Mouse (Mus musculus) lung, embryonic 15.5 days (tissue): ENCODE data around the gene Pigl. TPM values are rescaled to one million over a fixed set of nuclear protein-coding genes. Genes with fewer than 3 reads are reported as not detected.
A peak's percentile ranks its signal among the peaks of the same experiment; 100 is the strongest.

Experiments
- ATAC-seq: fragments of 200-750 bp; cut with Nextera tagmentation; 2 replicates; pipeline ENCODE4 v1.8.0; 2017; ENCODE audit warnings: moderate number of reproducible peaks, borderline replicate concordance; ENCODE audit not compliant: low FRiP score, low TSS enrichment; ENCODE audit errors: extremely low read depth
- H3K27ac ChIP-seq: fragments of 300-500 bp; sonication (generic); 2 replicates; pipeline ENCODE4 v1.5.1; 2015; ENCODE audit warnings: moderate library complexity, mild to moderate bottlenecking, inconsistent platforms
- H3K27me3 ChIP-seq: fragments of 300-500 bp; sonication (generic); 2 replicates; pipeline ENCODE4 v1.6.1; 2015; ENCODE audit warnings: inconsistent platforms
- H3K36me3 ChIP-seq: fragments of 300-500 bp; sonication (generic); 2 replicates; pipeline ENCODE4 v1.6.1; 2015; ENCODE audit warnings: inconsistent platforms
- H3K4me1 ChIP-seq: fragments of 300-500 bp; sonication (generic); 2 replicates; pipeline ENCODE4 v1.6.1; 2015; ENCODE audit warnings: inconsistent platforms
- H3K4me2 ChIP-seq: fragments of 300-500 bp; sonication (generic); 2 replicates; pipeline ENCODE4 v1.6.1; 2015; ENCODE audit warnings: inconsistent platforms, mild to moderate bottlenecking, moderate library complexity
- H3K4me3 ChIP-seq: fragments of 300-500 bp; sonication (generic); 2 replicates; pipeline ENCODE4 v1.5.1; 2015; ENCODE audit warnings: mild to moderate bottlenecking, inconsistent platforms
- H3K9ac ChIP-seq: fragments of 300-500 bp; sonication (generic); 2 replicates; pipeline ENCODE4 v1.6.1; 2015; ENCODE audit warnings: inconsistent platforms
- H3K9me3 ChIP-seq: fragments of 300-500 bp; sonication (generic); 2 replicates; pipeline ENCODE4 v1.6.1; 2016; ENCODE audit warnings: inconsistent platforms
- WGBS: fragments of 180-500 bp; shearing (Covaris S2); methylation state at CpG from one replicate; pipeline ENCODE4 v1.1.7; 2015; 5-methylcytosine and 5-hydroxymethylcytosine counted together
- polyA plus RNA-seq: library from polyadenylated mRNA; unstranded; fragments of >200 nt; fragmentation: Nextera tagmentation; extraction: Ambion mirVana; gene quantifications from 2 replicates; pipeline ENCODE4 v1.2.1, GENCODE M21; 2015

Gene Pigl
- polyA plus RNA-seq, 1 experiment from 2014 or later, result 9.0 TPM

- Histone ChIP-seq H3K9ac (peak overlapping the region; percentile 38), H3K27ac (no peak overlapping the region), H3K9me3 (no peaks in the 10 kb centered on the region), H3K36me3 (peaks cover 23% of the 10 kb centered on the region), H3K4me3 (peak overlapping the region; percentile 45), H3K27me3 (no peaks in the 10 kb centered on the region), H3K4me1 (peaks cover 31% of the 10 kb centered on the region), H3K4me2 (peak overlapping the region; percentile 80)
- no peak for ATAC-seq
- WGBS, result 22% methylated on average over 1 of the region's 1 CpGs
Observed at GRCm38 (mm10) chr11:62553186-62553585, 94.9 kb downstream of the Pigl start.

- peak overlapping the region; percentile 38; the same call in 1 of the 2 replicates for H3K9ac ChIP-seq
- WGBS, result 78% methylated on average over 5 of the region's 5 CpGs
Observed at GRCm38 (mm10) chr11:62553633-62554032, 95.4 kb downstream of the Pigl start.

GRCm38 (mm10) chr11:62554163-62554855 lies 96.0 kb downstream of the Pigl start:
- Histone ChIP-seq H3K4me2 (peak overlapping the region; percentile 80), H3K9ac (peak overlapping the region; percentile 38; the same call in 1 of the 2 replicates), H3K9me3 (no peaks in the 10 kb centered on the region), H3K4me1 (peaks cover 27% of the 10 kb centered on the region), H3K36me3 (peaks cover 23% of the 10 kb centered on the region), H3K27ac (no peak overlapping the region), H3K4me3 (peak overlapping the region; percentile 45), H3K27me3 (no peaks in the 10 kb centered on the region)
- WGBS, result 70% methylated on average over 5 of the region's 5 CpGs
- no peak for ATAC-seq

More at GRCm38 (mm10) chr11:62553633-62554032, 95.4 kb downstream of the Pigl start:
- no peak for ATAC-seq
- Histone ChIP-seq H3K27me3 (no peaks in the 10 kb centered on the region), H3K4me2 (peak overlapping the region; percentile 80), H3K27ac (no peak overlapping the region), H3K9me3 (no peaks in the 10 kb centered on the region), H3K4me3 (peak overlapping the region; percentile 45), H3K36me3 (peaks cover 23% of the 10 kb centered on the region), H3K4me1 (peaks cover 31% of the 10 kb centered on the region)

GRCm38 (mm10) chr11:62554934-62555517 lies 96.8 kb downstream of the Pigl start:
- H3K4me3 ChIP-seq, result peak overlapping the region; percentile 45
- no peak overlapping the region for H3K27ac ChIP-seq
- H3K9me3 ChIP-seq, result no peaks in the 10 kb centered on the region
- peaks cover 23% of the 10 kb centered on the region for H3K36me3 ChIP-seq
- peaks cover 24% of the 10 kb centered on the region for H3K4me1 ChIP-seq
- H3K9ac ChIP-seq, result no peak overlapping the region
- H3K4me2 ChIP-seq, result peak overlapping the region; percentile 80
- no peak for ATAC-seq
- no peaks in the 10 kb centered on the region for H3K27me3 ChIP-seq

- no peak overlapping the region for H3K4me3 ChIP-seq
- no peaks in the 10 kb centered on the region for H3K27me3 ChIP-seq
- H3K27ac ChIP-seq, result no peak overlapping the region
- no peak overlapping the region for H3K4me2 ChIP-seq
- no peak for ATAC-seq
- peaks cover 24% of the 10 kb centered on the region for H3K4me1 ChIP-seq
- peaks cover 23% of the 10 kb centered on the region for H3K36me3 ChIP-seq
- H3K9ac ChIP-seq, result no peak overlapping the region
- H3K9me3 ChIP-seq, result no peaks in the 10 kb centered on the region
Observed at GRCm38 (mm10) chr11:62555896-62556412, 97.7 kb downstream of the Pigl start.

- Histone ChIP-seq H3K36me3 (peaks cover 23% of the 10 kb centered on the region), H3K4me3 (no peak overlapping the region), H3K27ac (no peak overlapping the region), H3K4me1 (peaks cover 24% of the 10 kb centered on the region), H3K27me3 (no peaks in the 10 kb centered on the region), H3K9ac (no peak overlapping the region), H3K4me2 (no peak overlapping the region), H3K9me3 (no peaks in the 10 kb centered on the region)
- ATAC-seq, result no peak
- 45% methylated on average over 5 of the region's 5 CpGs for WGBS
Observed at GRCm38 (mm10) chr11:62557205-62557604, 98.9 kb downstream of the Pigl start.

GRCm38 (mm10) chr11:62558152-62558551 lies 99.9 kb downstream of the Pigl start:
- H3K36me3 ChIP-seq, result peaks cover 21% of the 10 kb centered on the region
- H3K27ac ChIP-seq, result no peak overlapping the region
- no peaks in the 10 kb centered on the region for H3K9me3 ChIP-seq
- H3K4me2 ChIP-seq, result no peak overlapping the region
- H3K4me1 ChIP-seq, result peaks cover 22% of the 10 kb centered on the region
- WGBS, result 53% methylated on average over 2 of the region's 2 CpGs
- no peaks in the 10 kb centered on the region for H3K27me3 ChIP-seq
- no peak overlapping the region for H3K4me3 ChIP-seq
- no peak for ATAC-seq
- no peak overlapping the region for H3K9ac ChIP-seq

GRCm38 (mm10) chr11:62558961-62559646 lies 100.8 kb downstream of the Pigl start:
- H3K4me2 ChIP-seq, result no peak overlapping the region
- no peak for ATAC-seq
- 39% methylated on average over 6 of the region's 6 CpGs for WGBS
- H3K4me1 ChIP-seq, result peaks cover 13% of the 10 kb centered on the region
- no peaks in the 10 kb centered on the region for H3K9me3 ChIP-seq
- no peaks in the 10 kb centered on the region for H3K27me3 ChIP-seq
- H3K36me3 ChIP-seq, result peaks cover 11% of the 10 kb centered on the region
- no peak overlapping the region for H3K4me3 ChIP-seq
- no peak overlapping the region for H3K9ac ChIP-seq
- no peak overlapping the region for H3K27ac ChIP-seq

GRCm38 (mm10) chr11:62560463-62561016 lies 102.3 kb downstream of the Pigl start:
- peak overlapping the region; percentile 36 for H3K4me3 ChIP-seq
- no peak for ATAC-seq
- peak overlapping the region; percentile 71 for H3K4me2 ChIP-seq
- WGBS, result 25% methylated on average over 43 of the region's 43 CpGs
- no peaks in the 10 kb centered on the region for H3K36me3 ChIP-seq
- H3K4me1 ChIP-seq, result no peaks in the 10 kb centered on the region
- no peaks in the 10 kb centered on the region for H3K9me3 ChIP-seq
- no peaks in the 10 kb centered on the region for H3K27me3 ChIP-seq
- no peak overlapping the region for H3K27ac ChIP-seq
- H3K9ac ChIP-seq, result peak overlapping the region; percentile 27; the same call in 1 of the 2 replicates

GRCm38 (mm10) chr11:62563590-62563989 lies 105.3 kb downstream of the Pigl start:
- Histone ChIP-seq H3K36me3 (no peaks in the 10 kb centered on the region), H3K9ac (no peak overlapping the region), H3K27me3 (no peaks in the 10 kb centered on the region), H3K4me1 (no peaks in the 10 kb centered on the region; the same call in 1 of the 2 replicates), H3K27ac (no peak overlapping the region), H3K4me3 (no peak overlapping the region), H3K9me3 (no peaks in the 10 kb centered on the region), H3K4me2 (no peak overlapping the region)
- no peak for ATAC-seq
- 83% methylated on average over 2 of the region's 2 CpGs for WGBS
